Mouse (Mus musculus): Measurements from ENCODE around the gene Olfr299.

GRCm38 (mm10) chr7:86492384-86492783 lies 32.7 kb downstream of the Olfr299 start, which contains the start of gene Olfr298:
- TF ChIP-seq MAFK (IDR thresholded peaks at IDR 0.05; ENCODE audit: insufficient read depth, low read depth, low read length), result no peak
- TF ChIP-seq ZNF384 (IDR thresholded peaks at IDR 0.05; ENCODE audit: low read depth, low read length), result no peak
